Mouse (Mus musculus) G1E (cell line): ENCODE results near the gene Ccdc113. TPM values are rescaled to one million over a fixed set of nuclear protein-coding genes. Genes with fewer than 3 reads are reported as not detected.
"Not testable (repeated sequence)": the region's sequence is repeated elsewhere in the genome, so short reads cannot be mapped to it uniquely, and the experiment has no call there.

ENCODE experiments used
- ATAC-seq: 2 replicates; pipeline ENCODE4 v1.8.0; 2016; ENCODE audit warnings: mild to moderate bottlenecking; ENCODE audit not compliant: insufficient number of reproducible peaks, poor library complexity, low FRiP score, severe bottlenecking; ENCODE audit errors: extremely low read depth
- DNase-seq: peaks from one replicate; pipeline ENCODE4 v3.0.0; 2012; ENCODE audit warnings: low spot score
- H3K27me3 ChIP-seq: 2 replicates; pipeline ENCODE4 v1.6.1; 2012; ENCODE audit warnings: mild to moderate bottlenecking, low read length, inconsistent platforms; ENCODE audit not compliant: insufficient read depth
- H3K36me3 ChIP-seq: replicated peaks from 2 replicates; pipeline ENCODE3; 2012; ENCODE audit warnings: mild to moderate bottlenecking, inconsistent platforms
- H3K4me1 ChIP-seq: 2 replicates; pipeline ENCODE4 v1.6.1; 2012; ENCODE audit warnings: low read depth, low read length, inconsistent platforms, mixed read lengths; ENCODE audit not compliant: insufficient read depth
- H3K4me3 ChIP-seq: 2 replicates; pipeline ENCODE4 v1.5.1; 2012; ENCODE audit warnings: low read depth, mild to moderate bottlenecking, inconsistent platforms, low read length, moderate library complexity, mixed read lengths
- H3K9me3 ChIP-seq: replicated peaks from 2 replicates; pipeline ENCODE4 v1.6.1; 2012; ENCODE audit warnings: inconsistent platforms
- CTCF ChIP-seq: IDR thresholded peaks from 2 replicates; pipeline ENCODE4 v1.5.1; 2012; ENCODE audit warnings: low read depth, low read length, inconsistent platforms, mixed read lengths
- GATA1 ChIP-seq: IDR thresholded peaks from 2 replicates; pipeline ENCODE4 v1.6.1; 2012; ENCODE audit warnings: borderline replicate concordance, low read length, inconsistent platforms, mixed read lengths
- GATA2 ChIP-seq: IDR thresholded peaks from 2 replicates; pipeline ENCODE4 v1.6.1; 2012; ENCODE audit warnings: low read depth, low read length, inconsistent platforms, borderline replicate concordance
- POLR2AphosphoS5 ChIP-seq: IDR thresholded peaks from 2 replicates; pipeline ENCODE4 v1.6.1; 2012; ENCODE audit warnings: low read depth, low read length, inconsistent platforms; ENCODE audit not compliant: insufficient replicate concordance
- TAL1 ChIP-seq: conservative IDR thresholded peaks from 2 replicates; pipeline ENCODE4 v1.6.1; 2012; ENCODE audit warnings: low read depth, low read length, inconsistent platforms, mixed read lengths
- polyA plus RNA-seq: library from polyadenylated mRNA; stranded (reverse); fragments of >175 nt; gene quantifications from 2 replicates; pipeline ENCODE4 v1.2.3, GENCODE M21; 2012
- total RNA-seq, 2 experiments: library from RNA; stranded (forward) in 1 of 2; stranded (reverse) in 1 of 2; fragments of 200-1000 nt in 1 of 2; fragments of >200 nt in 1 of 2; fragmentation: Nextera tagmentation in 1 of 2; gene quantifications; 2 replicates each; pipeline ENCODE4 v1.2.3; 2014 to 2017

The Ccdc113 gene
- total and polyA plus RNA-seq, 3 experiments, result not detected

DNA sequence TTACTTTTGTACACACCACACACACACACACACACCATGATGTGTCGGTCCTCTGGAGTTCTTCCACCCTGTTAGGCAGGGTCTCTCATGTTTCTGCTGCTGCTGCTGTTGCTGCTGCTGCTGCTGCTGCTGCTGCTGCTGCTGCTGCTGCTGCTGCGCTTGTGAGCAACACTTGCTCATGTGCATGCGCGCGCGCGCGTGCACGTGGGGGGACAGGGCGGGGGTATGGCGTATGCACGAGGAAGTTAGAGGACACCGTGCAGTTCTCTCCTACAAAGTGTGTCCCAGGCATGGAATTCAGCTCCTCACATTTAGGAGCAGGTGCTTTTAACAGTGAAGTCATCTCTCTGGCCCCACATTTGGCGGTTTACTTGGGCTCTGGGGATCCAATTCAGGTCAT lies 61.2 kb downstream of the Ccdc113 start:
- ATAC-seq, result no peak
- DNase-seq, result no peak
- TF ChIP-seq CTCF, result no peak
- TF ChIP-seq TAL1, result no peak
- no peak for TF ChIP-seq GATA1
- no peak for TF ChIP-seq POLR2AphosphoS5
- no peak for TF ChIP-seq GATA2
- Histone ChIP-seq H3K4me1 (peaks cover 52% of the 10 kb centered on the region), H3K9me3 (peaks cover 15% of the 10 kb centered on the region), H3K36me3 (no peaks in the 10 kb centered on the region), H3K4me3 (no peak overlapping the region), H3K27me3 (no peaks in the 10 kb centered on the region)

DNA sequence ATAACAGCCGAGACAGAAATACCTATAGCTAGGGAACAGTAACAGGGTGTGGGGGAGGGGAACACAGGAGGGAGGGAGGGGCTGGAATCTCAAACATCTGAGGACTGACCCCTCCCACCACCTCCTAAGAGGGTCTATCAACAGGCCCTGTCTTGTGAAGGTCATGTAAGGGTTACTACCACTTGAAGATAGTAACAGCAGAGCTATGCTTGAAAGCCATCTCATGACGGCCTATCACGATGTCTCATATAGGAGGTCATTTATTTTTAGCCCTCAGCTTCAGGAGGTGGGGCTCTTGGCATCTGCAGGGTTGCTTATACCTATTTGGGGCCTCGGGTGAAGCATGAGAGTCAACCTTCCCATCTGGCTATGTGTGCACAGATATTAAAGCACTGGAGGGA lies 63.0 kb downstream of the Ccdc113 start:
- DNase-seq (no peak), ATAC-seq (no peak)
- peaks cover 6% of the 10 kb centered on the region for H3K9me3 ChIP-seq
- no peaks in the 10 kb centered on the region; the same call in 1 of the 2 replicates for H3K27me3 ChIP-seq
- peaks cover 38% of the 10 kb centered on the region for H3K4me1 ChIP-seq
- no peak overlapping the region for H3K4me3 ChIP-seq
- no peaks in the 10 kb centered on the region for H3K36me3 ChIP-seq
- TF ChIP-seq GATA2 (no peak), GATA1 (no peak), CTCF (no peak), POLR2AphosphoS5 (no peak), TAL1 (no peak)

DNA sequence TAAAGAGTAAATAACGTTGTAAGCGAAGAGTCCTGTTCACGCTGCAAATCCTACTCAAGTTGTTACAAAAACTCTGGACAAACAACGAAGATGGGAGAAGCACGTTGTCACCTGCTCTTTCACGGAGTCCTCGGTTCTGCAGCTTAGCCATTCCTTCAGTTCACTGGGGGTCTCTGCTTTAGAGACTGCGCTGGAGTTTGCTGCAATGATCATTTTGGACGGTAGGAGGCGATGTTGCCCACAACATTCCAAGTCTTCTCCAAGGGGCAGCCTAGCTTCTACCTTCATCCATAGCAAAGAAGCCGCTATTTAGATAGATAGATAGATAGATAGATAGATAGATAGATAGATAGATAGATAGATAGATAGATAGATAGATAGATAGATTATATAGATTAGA lies 66.0 kb downstream of the Ccdc113 start:
- DNase-seq (peak; percentile 12), ATAC-seq (no peak)
- H3K36me3 ChIP-seq, result no peaks in the 10 kb centered on the region
- H3K9me3 ChIP-seq, result no peaks in the 10 kb centered on the region
- peaks cover 13% of the 10 kb centered on the region; the same call in 1 of the 2 replicates for H3K4me1 ChIP-seq
- no peak for TF ChIP-seq GATA2
- peak; percentile 61 for TF ChIP-seq CTCF
- no peak for TF ChIP-seq POLR2AphosphoS5
- H3K27me3 ChIP-seq, result no peaks in the 10 kb centered on the region; the same call in 1 of the 2 replicates
- no peak overlapping the region for H3K4me3 ChIP-seq

DNA sequence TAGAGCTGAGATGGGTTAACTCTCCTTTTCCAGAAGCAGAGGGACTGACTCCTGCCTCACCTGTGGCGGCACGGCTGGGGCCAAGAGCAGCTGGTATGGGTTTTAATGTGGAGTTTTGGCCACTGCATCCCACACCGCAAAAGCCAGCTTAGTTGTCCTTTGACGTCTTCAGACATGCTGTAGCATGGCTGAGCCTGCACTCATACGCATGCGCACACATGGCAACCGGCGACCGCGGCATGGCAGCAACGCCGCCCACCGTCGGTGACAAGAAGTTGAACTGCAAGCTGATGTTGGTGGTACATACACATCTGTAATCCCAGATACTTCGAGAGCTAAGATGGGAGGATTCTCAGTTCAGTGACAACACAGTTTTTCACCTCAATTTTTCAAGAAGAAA lies 67.4 kb downstream of the Ccdc113 start:
- no peak for ATAC-seq
- H3K36me3 ChIP-seq, result no peaks in the 10 kb centered on the region
- no peak for DNase-seq

DNA sequence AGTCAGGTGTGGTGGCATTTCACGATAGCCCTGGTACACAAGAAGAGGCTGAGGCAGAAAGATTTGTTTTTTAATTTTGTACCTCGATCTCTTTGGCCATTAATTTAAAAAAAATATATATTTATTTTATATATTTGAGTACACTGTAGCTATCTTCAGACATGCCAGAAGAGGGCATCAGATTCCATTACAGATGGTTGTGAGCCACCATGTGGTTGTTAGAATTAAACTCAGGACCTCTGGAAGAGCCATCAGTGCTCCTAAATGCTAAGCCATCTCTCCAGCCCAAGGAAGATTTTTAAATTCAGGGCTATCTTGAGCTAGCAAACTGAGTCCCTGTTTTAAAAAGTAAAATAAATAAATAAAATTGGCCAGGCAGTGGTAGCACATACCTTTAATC lies 68.3 kb downstream of the Ccdc113 start:
- Histone ChIP-seq H3K9me3 (no peaks in the 10 kb centered on the region), H3K27me3 (peaks cover 1% of the 10 kb centered on the region; the same call in 1 of the 2 replicates), H3K4me3 (no peak overlapping the region), H3K4me1 (peaks cover 4% of the 10 kb centered on the region; the same call in 1 of the 2 replicates), H3K36me3 (no peaks in the 10 kb centered on the region)
- ATAC-seq (no peak), DNase-seq (no peak)
- TF ChIP-seq TAL1 (no peak), GATA2 (no peak), POLR2AphosphoS5 (no peak), GATA1 (no peak), CTCF (no peak)

More for the DNA sequence above, 67.4 kb downstream of the Ccdc113 start:
- TF ChIP-seq GATA2, result no peak
- no peak for TF ChIP-seq TAL1
- TF ChIP-seq GATA1, result no peak
- TF ChIP-seq CTCF, result no peak
- no peak for TF ChIP-seq POLR2AphosphoS5
- H3K9me3 ChIP-seq, result no peaks in the 10 kb centered on the region
- peaks cover 10% of the 10 kb centered on the region; the same call in 1 of the 2 replicates for H3K4me1 ChIP-seq
- no peak overlapping the region for H3K4me3 ChIP-seq
- H3K27me3 ChIP-seq, result no peaks in the 10 kb centered on the region; the same call in 1 of the 2 replicates

DNA sequence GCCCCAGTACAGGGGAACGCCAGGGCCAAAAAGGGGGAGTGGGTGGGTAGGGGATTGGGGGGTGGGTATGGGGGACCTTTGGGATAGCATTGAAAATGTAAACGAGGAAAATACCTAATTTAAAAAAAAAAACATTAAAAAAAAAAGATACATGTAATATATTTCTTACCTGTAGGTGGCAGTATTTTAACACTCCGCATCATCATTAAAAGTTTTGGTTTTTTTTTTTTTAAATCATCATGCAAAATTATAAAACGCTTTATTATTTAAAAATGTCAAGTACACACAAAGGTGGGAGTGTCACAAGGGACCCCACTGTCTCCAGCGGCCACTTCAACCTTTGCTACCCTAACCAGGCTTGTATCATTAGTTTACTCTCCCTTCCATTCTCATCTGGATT lies 72.6 kb downstream of the Ccdc113 start:
- not testable (repeated sequence) for H3K27me3 ChIP-seq, H3K9me3 ChIP-seq, ATAC-seq, H3K36me3 ChIP-seq, H3K4me3 ChIP-seq, H3K4me1 ChIP-seq, DNase-seq

DNA sequence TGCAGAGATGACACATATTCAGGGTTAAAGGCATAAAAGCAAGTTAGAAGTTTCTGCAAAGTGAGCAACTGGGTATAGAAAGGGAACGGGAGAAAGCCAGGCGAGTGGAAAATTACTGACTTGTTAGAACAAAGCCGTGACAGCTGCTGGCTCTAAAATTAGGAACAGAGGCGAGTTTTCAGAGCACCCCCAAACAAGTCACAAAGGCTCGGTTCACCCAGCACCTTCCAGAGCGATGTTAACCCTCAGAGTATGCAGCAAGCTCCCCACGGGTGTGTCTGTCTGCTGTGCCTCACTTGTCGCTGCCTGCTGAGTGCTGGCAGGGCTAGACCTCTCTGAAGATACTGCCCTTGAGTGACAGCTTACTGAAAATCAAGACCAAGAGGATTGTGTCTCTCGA lies 73.3 kb downstream of the Ccdc113 start:
- ATAC-seq, result no peak
- no peak for DNase-seq
- no peaks in the 10 kb centered on the region for H3K9me3 ChIP-seq
- H3K36me3 ChIP-seq, result no peaks in the 10 kb centered on the region
- peaks cover 16% of the 10 kb centered on the region for H3K27me3 ChIP-seq
- H3K4me3 ChIP-seq, result no peak overlapping the region
- H3K4me1 ChIP-seq, result peaks cover 10% of the 10 kb centered on the region
- TF ChIP-seq POLR2AphosphoS5 (no peak), CTCF (no peak), GATA1 (no peak), GATA2 (no peak), TAL1 (no peak)

Other genes starting within 250 kb of the Ccdc113 start
- not detected in 2 replicates for gene Cngb1, start 227.5 kb upstream of the Ccdc113 start, total RNA-seq (2014; fragmentation: Nextera tagmentation)
- 0.49 TPM in 1 of 2 replicates, not detected in the other for gene Cngb1, start 227.5 kb upstream of the Ccdc113 start, total RNA-seq (2017)
- gene Cngb1, start 227.5 kb upstream of the Ccdc113 start, polyA plus RNA-seq, result not detected in 2 replicates
- gene Tepp, start 223.5 kb upstream of the Ccdc113 start, total RNA-seq (2014; fragmentation: Nextera tagmentation), result not detected in 2 replicates
- gene Tepp, start 223.5 kb upstream of the Ccdc113 start, total RNA-seq (2017), result not detected in 2 replicates
- gene Tepp, start 223.5 kb upstream of the Ccdc113 start, polyA plus RNA-seq, result not detected in 2 replicates
- 7.5 TPM in 2 replicates for gene Zfp319, start 202.1 kb upstream of the Ccdc113 start, total RNA-seq (2014; fragmentation: Nextera tagmentation)
- 2.1 and 2.3 TPM in 2 replicates for gene Zfp319, start 202.1 kb upstream of the Ccdc113 start, total RNA-seq (2017)
- gene Zfp319, start 202.1 kb upstream of the Ccdc113 start, polyA plus RNA-seq, result 7.2 and 8.2 TPM in 2 replicates
- 48.8 and 60.0 TPM in 2 replicates for gene Usb1, start 201.8 kb upstream of the Ccdc113 start, total RNA-seq (2014; fragmentation: Nextera tagmentation)
- 40.5 and 40.6 TPM in 2 replicates for gene Usb1, start 201.8 kb upstream of the Ccdc113 start, total RNA-seq (2017)
- gene Usb1, start 201.8 kb upstream of the Ccdc113 start, polyA plus RNA-seq, result 21.2 and 28.0 TPM in 2 replicates
- not detected in 2 replicates for gene Mmp15, start 181.8 kb upstream of the Ccdc113 start, total RNA-seq (2014; fragmentation: Nextera tagmentation)
- gene Mmp15, start 181.8 kb upstream of the Ccdc113 start, total RNA-seq (2017), result 0.05 TPM in 1 of 2 replicates, not detected in the other
- 0.01 TPM in 1 of 2 replicates, not detected in the other for gene Mmp15, start 181.8 kb upstream of the Ccdc113 start, polyA plus RNA-seq
- 52.3 and 81.0 TPM in 2 replicates for gene Cfap20, start 99.2 kb upstream of the Ccdc113 start, total RNA-seq (2014; fragmentation: Nextera tagmentation)
- gene Cfap20, start 99.2 kb upstream of the Ccdc113 start, total RNA-seq (2017), result 62.4 and 63.0 TPM in 2 replicates
- 29.3 and 38.5 TPM in 2 replicates for gene Cfap20, start 99.2 kb upstream of the Ccdc113 start, polyA plus RNA-seq
- gene Csnk2a2, start 44.0 kb upstream of the Ccdc113 start, total RNA-seq (2014; fragmentation: Nextera tagmentation), result 283 and 300 TPM in 2 replicates
- gene Csnk2a2, start 44.0 kb upstream of the Ccdc113 start, total RNA-seq (2017), result 31.5 and 45.0 TPM in 2 replicates
- 30.8 and 35.8 TPM in 2 replicates for gene Csnk2a2, start 44.0 kb upstream of the Ccdc113 start, polyA plus RNA-seq
- gene Prss54, start 42.3 kb downstream of the Ccdc113 start, total RNA-seq (2014; fragmentation: Nextera tagmentation), result not detected in 2 replicates
- gene Prss54, start 42.3 kb downstream of the Ccdc113 start, total RNA-seq (2017), result 0.22 TPM in 1 of 2 replicates, not detected in the other
- gene Prss54, start 42.3 kb downstream of the Ccdc113 start, polyA plus RNA-seq, result not detected in 2 replicates
- 30.8 and 32.5 TPM in 2 replicates for gene Gins3, start 99.4 kb downstream of the Ccdc113 start, total RNA-seq (2014; fragmentation: Nextera tagmentation)
- 32.6 and 32.9 TPM in 2 replicates for gene Gins3, start 99.4 kb downstream of the Ccdc113 start, total RNA-seq (2017)
- 9.2 and 9.5 TPM in 2 replicates for gene Gins3, start 99.4 kb downstream of the Ccdc113 start, polyA plus RNA-seq
- not detected in 2 replicates for gene Ndrg4, start 142.9 kb downstream of the Ccdc113 start, total RNA-seq (2014; fragmentation: Nextera tagmentation)
- gene Ndrg4, start 142.9 kb downstream of the Ccdc113 start, total RNA-seq (2017), result 0.23 and 0.60 TPM in 2 replicates
- not detected in 2 replicates for gene Ndrg4, start 142.9 kb downstream of the Ccdc113 start, polyA plus RNA-seq
- 48.5 and 68.4 TPM in 2 replicates for gene Setd6, start 181.8 kb downstream of the Ccdc113 start, total RNA-seq (2014; fragmentation: Nextera tagmentation)
- 42.2 and 48.3 TPM in 2 replicates for gene Setd6, start 181.8 kb downstream of the Ccdc113 start, total RNA-seq (2017)
- gene Setd6, start 181.8 kb downstream of the Ccdc113 start, polyA plus RNA-seq, result 14.9 and 19.0 TPM in 2 replicates